Mouse (Mus musculus): ENCODE measurements at regions not wholly inside any gene's neighbourhood (a gene's known extent, or its start where the extent isn't known, plus 50 kb on each side); places are given as distances from the start of the nearest gene placed in this dataset.

GRCm38 (mm10) chr13:97539686-97540085, 220.7 kb downstream of the Gm10260 start:
- no peak for ATAC-seq (ENCODE audit: low read depth)
- H3K4me3 ChIP-seq (ENCODE audit: low read depth, low read length): no peak overlapping the region
- H3K9ac ChIP-seq (ENCODE audit: low read depth, low read length): no peak overlapping the region
- 0 out of 2 replicates have a peak, but pooled peaks cover under 1% of the 10 kb centered on the region for H3K4me1 ChIP-seq (ENCODE audit: control insufficient read depth, insufficient read depth, low read length)
- H3K27ac ChIP-seq (replicated peaks; ENCODE audit: low read depth, low read length): no peak overlapping the region
- H3K36me3 ChIP-seq (ENCODE audit: control insufficient read depth, insufficient read depth, low read length): no peaks in the 10 kb centered on the region
- no peaks in the 10 kb centered on the region for H3K27me3 ChIP-seq (replicated peaks; ENCODE audit: control insufficient read depth, insufficient read depth, low read length)
- no peaks in the 10 kb centered on the region for H3K9me3 ChIP-seq (ENCODE audit: control insufficient read depth, low read length)
- no peak for DNase-seq (ENCODE audit: low spot score)
- WGBS: 65% methylated on average over 9 of the region's 9 CpGs
- no peak overlapping the region for H3K4me2 ChIP-seq (ENCODE audit: low read depth, low read length)

GRCm38 (mm10) chr13:97538441-97538840, 222.0 kb downstream of the Gm10260 start:
- H3K9ac ChIP-seq (ENCODE audit: low read depth, low read length): no peak overlapping the region
- ATAC-seq (ENCODE audit: low read depth): no peak
- no peak overlapping the region for H3K27ac ChIP-seq (replicated peaks; ENCODE audit: low read depth, low read length)
- H3K4me2 ChIP-seq (ENCODE audit: low read depth, low read length): no peak overlapping the region
- no peaks in the 10 kb centered on the region for H3K36me3 ChIP-seq (ENCODE audit: control insufficient read depth, insufficient read depth, low read length)
- no peak overlapping the region for H3K4me3 ChIP-seq (ENCODE audit: low read depth, low read length)
- WGBS: 87% methylated on average over 7 of the region's 7 CpGs
- H3K9me3 ChIP-seq (ENCODE audit: control insufficient read depth, low read length): no peaks in the 10 kb centered on the region
- DNase-seq (ENCODE audit: low spot score): no peak
- 0 out of 2 replicates have a peak, but pooled peaks cover 9% of the 10 kb centered on the region for H3K4me1 ChIP-seq (ENCODE audit: control insufficient read depth, insufficient read depth, low read length)
- H3K27me3 ChIP-seq (replicated peaks; ENCODE audit: control insufficient read depth, insufficient read depth, low read length): no peaks in the 10 kb centered on the region

GRCm38 (mm10) chr13:97537686-97538085, 222.7 kb downstream of the Gm10260 start:
- H3K4me1 ChIP-seq (ENCODE audit: control insufficient read depth, insufficient read depth, low read length): 0 out of 2 replicates have a peak, but pooled peaks cover 9% of the 10 kb centered on the region
- no peak overlapping the region for H3K4me3 ChIP-seq (ENCODE audit: low read depth, low read length)
- H3K27me3 ChIP-seq (replicated peaks; ENCODE audit: control insufficient read depth, insufficient read depth, low read length): no peaks in the 10 kb centered on the region
- H3K9ac ChIP-seq (ENCODE audit: low read depth, low read length): no peak overlapping the region
- H3K4me2 ChIP-seq (ENCODE audit: low read depth, low read length): no peak overlapping the region
- DNase-seq (ENCODE audit: low spot score): no peak
- ATAC-seq (ENCODE audit: low read depth): no peak
- H3K27ac ChIP-seq (replicated peaks; ENCODE audit: low read depth, low read length): no peak overlapping the region
- 72% methylated on average over 7 of the region's 7 CpGs for WGBS
- no peaks in the 10 kb centered on the region for H3K36me3 ChIP-seq (ENCODE audit: control insufficient read depth, insufficient read depth, low read length)
- H3K9me3 ChIP-seq (ENCODE audit: control insufficient read depth, low read length): no peaks in the 10 kb centered on the region

- no peaks in the 10 kb centered on the region for H3K9me3 ChIP-seq (ENCODE audit: control insufficient read depth, low read length)
- no peaks in the 10 kb centered on the region for H3K27me3 ChIP-seq (replicated peaks; ENCODE audit: control insufficient read depth, insufficient read depth, low read length)
- WGBS: 91% methylated on average over 11 of the region's 11 CpGs
- H3K27ac ChIP-seq (replicated peaks; ENCODE audit: low read depth, low read length): no peak overlapping the region
- H3K4me2 ChIP-seq (ENCODE audit: low read depth, low read length): no peak overlapping the region
- H3K36me3 ChIP-seq (ENCODE audit: control insufficient read depth, insufficient read depth, low read length): no peaks in the 10 kb centered on the region
- no peak for ATAC-seq (ENCODE audit: low read depth)
- no peak overlapping the region for H3K9ac ChIP-seq (ENCODE audit: low read depth, low read length)
- H3K4me3 ChIP-seq (ENCODE audit: low read depth, low read length): no peak overlapping the region
- 0 out of 2 replicates have a peak, but pooled peaks cover 9% of the 10 kb centered on the region for H3K4me1 ChIP-seq (ENCODE audit: control insufficient read depth, insufficient read depth, low read length)
- no peak for DNase-seq (ENCODE audit: low spot score)
These were observed 223.2 kb downstream of the Gm10260 start for GRCm38 (mm10) chr13:97537206-97537605.

GRCm38 (mm10) chr13:97533896-97534666, 226.4 kb downstream of the Gm10260 start:
- ATAC-seq (ENCODE audit: low read depth) (peak; percentile 91), DNase-seq (ENCODE audit: low spot score) (peak; percentile 94)
- no peak overlapping the region for H3K4me2 ChIP-seq (ENCODE audit: low read depth, low read length)
- no peaks in the 10 kb centered on the region for H3K36me3 ChIP-seq (ENCODE audit: control insufficient read depth, insufficient read depth, low read length)
- 58% methylated on average over 11 of the region's 11 CpGs for WGBS
- H3K4me1 ChIP-seq (ENCODE audit: control insufficient read depth, insufficient read depth, low read length): 0 out of 2 replicates have a peak, but pooled peaks cover 9% of the 10 kb centered on the region
- H3K27ac ChIP-seq (replicated peaks; ENCODE audit: low read depth, low read length): no peak overlapping the region
- H3K9ac ChIP-seq (ENCODE audit: low read depth, low read length): no peak overlapping the region
- no peak overlapping the region for H3K4me3 ChIP-seq (ENCODE audit: low read depth, low read length)
- H3K27me3 ChIP-seq (replicated peaks; ENCODE audit: control insufficient read depth, insufficient read depth, low read length): no peaks in the 10 kb centered on the region
- no peaks in the 10 kb centered on the region for H3K9me3 ChIP-seq (ENCODE audit: control insufficient read depth, low read length)

GRCm38 (mm10) chr13:97531181-97531580, 229.3 kb downstream of the Gm10260 start:
- 0 out of 2 replicates have a peak, but pooled peaks cover 9% of the 10 kb centered on the region for H3K4me1 ChIP-seq (ENCODE audit: control insufficient read depth, insufficient read depth, low read length)
- H3K4me2 ChIP-seq (ENCODE audit: low read depth, low read length): no peak overlapping the region
- DNase-seq (ENCODE audit: low spot score) (no peak), ATAC-seq (ENCODE audit: low read depth) (no peak)
- no peak overlapping the region for H3K4me3 ChIP-seq (ENCODE audit: low read depth, low read length)
- H3K9me3 ChIP-seq (ENCODE audit: control insufficient read depth, low read length): no peaks in the 10 kb centered on the region
- no peaks in the 10 kb centered on the region for H3K27me3 ChIP-seq (replicated peaks; ENCODE audit: control insufficient read depth, insufficient read depth, low read length)
- H3K36me3 ChIP-seq (ENCODE audit: control insufficient read depth, insufficient read depth, low read length): no peaks in the 10 kb centered on the region
- WGBS: 69% methylated on average over 2 of the region's 2 CpGs
- H3K27ac ChIP-seq (replicated peaks; ENCODE audit: low read depth, low read length): no peak overlapping the region
- H3K9ac ChIP-seq (ENCODE audit: low read depth, low read length): no peak overlapping the region

- ATAC-seq (ENCODE audit: low read depth) (peak; percentile 66; the same call in 1 of the 2 replicates), DNase-seq (ENCODE audit: low spot score) (peak; percentile 68)
- H3K36me3 ChIP-seq (ENCODE audit: control insufficient read depth, insufficient read depth, low read length): no peaks in the 10 kb centered on the region
- H3K4me1 ChIP-seq (ENCODE audit: control insufficient read depth, insufficient read depth, low read length): 0 out of 2 replicates have a peak, but pooled peaks cover 9% of the 10 kb centered on the region
- no peaks in the 10 kb centered on the region for H3K27me3 ChIP-seq (replicated peaks; ENCODE audit: control insufficient read depth, insufficient read depth, low read length)
- no peak overlapping the region for H3K4me3 ChIP-seq (ENCODE audit: low read depth, low read length)
- H3K9me3 ChIP-seq (ENCODE audit: control insufficient read depth, low read length): no peaks in the 10 kb centered on the region
- no peak overlapping the region for H3K4me2 ChIP-seq (ENCODE audit: low read depth, low read length)
- no peak overlapping the region for H3K27ac ChIP-seq (replicated peaks; ENCODE audit: low read depth, low read length)
- H3K9ac ChIP-seq (ENCODE audit: low read depth, low read length): no peak overlapping the region
- 48% methylated on average over 2 of the region's 2 CpGs for WGBS
These were observed 229.9 kb downstream of the Gm10260 start for GRCm38 (mm10) chr13:97530570-97530969.

GRCm38 (mm10) chr13:97527958-97528357, 232.5 kb downstream of the Gm10260 start:
- ATAC-seq (ENCODE audit: low read depth) (no peak), DNase-seq (ENCODE audit: low spot score) (no peak)
- peaks cover 11% of the 10 kb centered on the region; the same call in 1 of the 2 replicates for H3K4me1 ChIP-seq (ENCODE audit: control insufficient read depth, insufficient read depth, low read length)
- no peak overlapping the region for H3K27ac ChIP-seq (replicated peaks; ENCODE audit: low read depth, low read length)
- 93% methylated on average over 2 of the region's 2 CpGs for WGBS
- no peaks in the 10 kb centered on the region for H3K36me3 ChIP-seq (ENCODE audit: control insufficient read depth, insufficient read depth, low read length)
- H3K9ac ChIP-seq (ENCODE audit: low read depth, low read length): no peak overlapping the region
- no peaks in the 10 kb centered on the region for H3K27me3 ChIP-seq (replicated peaks; ENCODE audit: control insufficient read depth, insufficient read depth, low read length)
- no peak overlapping the region for H3K4me3 ChIP-seq (ENCODE audit: low read depth, low read length)
- H3K9me3 ChIP-seq (ENCODE audit: control insufficient read depth, low read length): no peaks in the 10 kb centered on the region
- no peak overlapping the region for H3K4me2 ChIP-seq (ENCODE audit: low read depth, low read length)

All from embryonic facial prominence, embryonic 14.5 days (tissue).